Mouse (Mus musculus): Measurements from ENCODE around the gene Ppp1r12a.

Ppp1r12a gene

DNA sequence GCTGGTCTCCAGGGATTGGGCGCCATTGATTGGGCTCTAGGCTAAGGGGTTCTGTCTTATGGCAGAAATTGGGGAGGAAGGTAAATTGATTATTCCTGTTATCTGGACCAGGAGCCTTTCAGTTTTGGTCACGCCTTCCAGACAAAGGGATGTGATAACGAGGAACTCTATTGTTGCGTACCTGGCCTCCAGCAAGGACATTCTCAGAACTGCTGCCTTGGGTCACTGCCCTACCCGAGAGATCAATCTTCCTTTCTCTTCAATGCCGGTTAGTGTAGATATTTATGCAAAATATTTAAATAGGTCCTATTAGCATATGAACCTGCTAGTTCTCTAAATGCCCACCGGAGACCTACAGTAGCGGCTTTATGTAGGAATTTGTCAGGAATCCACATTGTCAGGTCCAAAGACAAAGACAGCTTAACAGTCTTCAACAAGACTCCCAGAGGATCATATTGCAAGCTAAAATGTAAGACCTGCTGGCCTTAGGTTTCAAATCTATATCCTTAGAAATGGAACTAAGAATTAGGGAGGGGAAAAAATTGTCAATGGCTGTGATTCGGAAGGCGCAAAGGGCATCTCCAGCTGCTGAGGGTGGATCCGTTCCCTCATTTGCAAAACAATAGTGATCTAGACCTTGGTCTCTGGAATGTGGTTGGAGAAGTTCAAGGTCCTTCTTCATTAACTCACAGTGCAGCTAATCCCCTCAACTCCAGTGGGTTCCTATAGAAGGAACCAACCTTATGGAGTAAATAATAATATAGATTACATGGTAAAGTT is 124.9 kb downstream of the Ppp1r12a start:
- DNase-seq (ENCODE audit: extremely low read depth, low read depth, low spot score): no peak

DNA sequence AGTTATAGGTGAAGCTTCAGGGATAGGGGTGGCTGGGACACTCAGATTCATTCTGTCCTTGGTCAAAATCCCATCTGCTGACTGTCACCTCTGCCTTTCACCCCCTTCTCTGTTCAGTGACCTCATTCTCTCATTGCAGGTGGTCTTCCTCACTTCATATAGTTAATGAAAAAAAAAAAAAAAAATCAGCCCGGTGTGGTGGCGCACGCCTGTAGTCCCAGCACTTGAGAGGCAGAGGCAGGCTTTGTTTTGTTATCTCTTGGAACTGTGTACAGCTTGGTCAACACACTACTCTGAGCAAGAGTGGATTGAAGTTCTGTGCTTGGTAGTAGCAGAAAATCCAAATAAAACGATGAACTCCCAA is 125.4 kb downstream of the Ppp1r12a start:
- no peak for DNase-seq (ENCODE audit: extremely low read depth, low read depth, low spot score)

DNA sequence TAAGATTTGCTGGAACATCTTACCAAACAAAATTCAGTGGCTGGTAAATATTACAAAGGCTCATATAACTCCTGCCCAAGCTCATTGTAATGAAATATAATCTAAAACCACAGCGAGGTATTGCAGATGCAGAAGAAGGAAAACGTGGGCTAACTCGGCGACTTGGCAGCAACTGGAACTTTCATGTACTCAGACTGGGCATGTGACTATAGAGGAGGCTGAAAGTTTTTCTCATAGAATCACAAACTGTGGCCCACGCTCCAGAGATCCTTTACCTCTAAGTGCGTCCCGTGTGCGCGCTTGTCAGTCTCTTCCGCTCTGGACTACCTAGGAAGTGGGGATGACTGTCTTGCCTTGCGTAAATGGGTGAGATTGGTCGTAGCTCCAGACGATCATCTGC is 128.1 kb downstream of the Ppp1r12a start:
- DNase-seq (ENCODE audit: extremely low read depth, low read depth, low spot score): no peak

DNA sequence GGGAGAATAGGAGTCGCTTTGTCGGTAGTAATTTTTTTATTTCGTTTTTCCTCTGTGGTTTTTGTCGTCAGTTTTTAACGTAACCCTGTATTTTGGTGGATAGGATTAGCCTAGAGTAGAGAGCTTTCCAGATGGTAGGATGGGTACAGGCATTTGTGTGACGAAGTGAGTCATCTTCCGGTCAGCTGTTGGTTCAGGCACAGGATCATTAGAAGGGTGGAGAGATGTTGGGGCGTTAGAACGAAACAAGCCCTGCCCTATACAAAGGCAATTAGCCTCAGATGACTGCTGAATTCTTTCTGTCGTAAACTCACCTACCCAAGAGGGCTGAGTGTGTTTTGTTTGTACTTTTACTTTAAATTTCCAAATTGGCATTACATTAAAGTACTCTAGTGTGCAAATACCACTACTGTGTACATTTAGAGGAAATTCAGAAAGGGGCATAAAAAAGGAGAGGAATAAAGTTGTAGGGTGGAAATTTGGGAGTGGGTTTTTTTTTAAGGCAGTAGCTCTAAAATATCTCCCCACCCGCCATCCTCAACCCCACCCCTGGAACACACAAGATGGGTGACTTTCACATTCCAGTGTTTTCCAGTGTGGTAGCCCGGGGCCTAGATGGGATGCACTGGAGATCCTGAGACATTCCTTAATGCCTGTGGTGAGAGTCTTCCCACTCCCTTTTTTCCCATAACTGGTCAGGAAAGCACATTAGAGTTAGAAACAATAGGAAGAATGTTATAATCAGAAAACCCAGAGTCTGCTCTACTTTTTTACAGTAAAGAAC is 129.9 kb downstream of the Ppp1r12a start:
- DNase-seq (ENCODE audit: extremely low read depth, low read depth, low spot score): no peak

DNA sequence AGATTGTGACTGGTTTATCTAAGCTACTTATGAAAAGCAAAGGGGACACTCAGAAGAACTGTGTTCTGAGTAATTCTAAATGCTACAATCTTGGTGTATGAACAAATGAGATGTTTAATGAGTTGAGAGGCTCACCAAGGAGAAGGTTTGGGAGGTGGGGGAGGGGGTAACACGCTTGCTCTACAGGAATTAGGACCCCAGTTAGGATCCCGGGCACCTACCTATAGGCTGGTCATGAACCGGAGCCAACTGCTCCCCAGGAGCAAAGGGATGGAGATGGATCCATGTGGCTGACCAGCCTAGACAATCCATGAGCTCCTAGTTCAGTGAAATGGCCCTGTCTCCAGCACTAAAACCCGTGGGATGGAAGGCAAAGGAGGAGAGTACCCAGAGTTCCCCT is 130.7 kb downstream of the Ppp1r12a start:
- no peak for DNase-seq (ENCODE audit: extremely low read depth, low read depth, low spot score)

DNA sequence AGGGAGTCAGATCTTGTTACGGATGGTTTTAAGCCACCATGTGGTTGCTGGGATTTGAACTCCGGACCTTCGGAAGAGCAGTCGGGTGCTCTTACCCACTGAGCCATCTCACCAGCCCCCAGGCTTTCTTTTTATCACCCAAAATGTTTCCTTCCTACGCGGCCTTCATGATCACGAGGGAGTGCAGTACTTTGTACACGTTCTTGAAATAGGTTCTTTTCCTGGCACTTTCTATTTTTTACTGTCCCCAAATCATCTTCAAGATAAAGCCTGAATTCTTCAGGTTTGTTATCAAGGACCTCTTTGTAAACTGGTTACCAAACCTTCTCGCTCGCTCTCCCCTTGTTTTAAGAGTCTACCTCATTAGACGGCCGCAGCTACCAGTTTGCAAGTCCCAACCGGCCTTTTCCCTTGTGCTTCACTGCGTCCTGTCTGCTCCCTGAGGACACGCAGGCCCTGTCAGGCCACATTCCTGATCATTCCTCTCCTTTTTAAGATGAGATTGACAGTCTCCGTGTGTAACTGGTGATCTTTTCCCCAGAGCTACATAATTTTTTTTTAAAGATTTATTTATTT is 131.7 kb downstream of the Ppp1r12a start:
- peak; percentile 67 for DNase-seq (ENCODE audit: extremely low read depth, low read depth, low spot score)

DNA sequence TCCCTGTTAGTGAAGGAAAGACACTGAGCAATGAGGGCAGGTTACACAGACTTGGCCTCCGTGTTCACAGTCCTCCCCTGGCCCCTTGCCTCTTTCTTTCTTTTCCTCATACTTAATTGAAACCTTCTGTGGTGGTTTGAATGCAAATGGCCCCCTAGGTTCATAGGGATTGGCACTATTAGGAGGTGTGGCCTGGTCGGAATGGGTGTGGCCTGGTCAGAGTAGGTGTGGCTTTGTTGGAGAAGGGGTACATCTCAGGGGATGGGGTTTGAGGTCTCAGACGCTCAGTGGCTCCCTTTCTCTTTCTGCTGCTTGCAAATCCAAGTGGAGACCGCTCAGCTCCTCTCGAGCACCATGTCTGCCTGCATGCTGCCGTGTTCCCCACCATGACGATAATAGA is 132.8 kb downstream of the Ppp1r12a start:
- no peak for DNase-seq (ENCODE audit: extremely low read depth, low read depth, low spot score)

DNA sequence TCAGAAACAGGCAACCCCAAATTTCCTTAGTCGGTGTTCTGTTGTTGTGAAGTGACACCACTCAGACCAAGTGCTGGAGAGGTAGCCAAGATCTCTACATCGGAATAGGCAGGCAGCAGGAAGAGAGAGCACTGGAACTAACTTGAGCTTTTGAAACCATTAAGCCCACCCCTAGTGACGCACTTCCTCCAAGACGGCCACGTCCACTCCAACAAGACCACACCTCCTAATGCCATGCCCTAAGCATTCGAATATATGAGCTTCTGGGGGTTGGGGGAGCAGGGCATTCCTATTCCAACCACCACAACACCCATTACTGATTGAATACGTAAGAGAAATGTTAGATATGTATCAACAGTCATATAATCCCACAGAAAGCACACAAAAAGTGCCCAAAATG is 134.5 kb downstream of the Ppp1r12a start:
- DNase-seq (ENCODE audit: extremely low read depth, low read depth, low spot score): no peak

DNA sequence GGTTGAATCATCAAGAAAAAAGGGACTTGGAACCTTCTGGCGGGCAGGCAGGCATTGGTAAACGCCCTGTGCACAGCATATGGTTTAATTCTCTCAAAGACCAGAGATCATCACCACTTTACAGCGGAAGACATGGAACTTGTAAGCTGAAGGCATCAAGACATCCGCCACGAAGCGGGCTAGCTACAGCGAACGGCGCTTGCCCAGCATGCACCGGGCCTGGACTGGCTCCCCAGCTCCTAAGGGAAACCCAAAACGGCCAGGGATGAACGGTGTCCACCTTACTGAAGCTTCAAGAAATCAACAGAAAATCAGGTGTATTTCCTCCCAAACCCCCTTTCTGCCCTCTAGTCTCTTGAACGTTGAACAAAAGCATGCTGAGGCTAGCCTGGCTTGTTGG is 136.3 kb downstream of the Ppp1r12a start:
- DNase-seq (ENCODE audit: extremely low read depth, low read depth, low spot score): no peak

DNA sequence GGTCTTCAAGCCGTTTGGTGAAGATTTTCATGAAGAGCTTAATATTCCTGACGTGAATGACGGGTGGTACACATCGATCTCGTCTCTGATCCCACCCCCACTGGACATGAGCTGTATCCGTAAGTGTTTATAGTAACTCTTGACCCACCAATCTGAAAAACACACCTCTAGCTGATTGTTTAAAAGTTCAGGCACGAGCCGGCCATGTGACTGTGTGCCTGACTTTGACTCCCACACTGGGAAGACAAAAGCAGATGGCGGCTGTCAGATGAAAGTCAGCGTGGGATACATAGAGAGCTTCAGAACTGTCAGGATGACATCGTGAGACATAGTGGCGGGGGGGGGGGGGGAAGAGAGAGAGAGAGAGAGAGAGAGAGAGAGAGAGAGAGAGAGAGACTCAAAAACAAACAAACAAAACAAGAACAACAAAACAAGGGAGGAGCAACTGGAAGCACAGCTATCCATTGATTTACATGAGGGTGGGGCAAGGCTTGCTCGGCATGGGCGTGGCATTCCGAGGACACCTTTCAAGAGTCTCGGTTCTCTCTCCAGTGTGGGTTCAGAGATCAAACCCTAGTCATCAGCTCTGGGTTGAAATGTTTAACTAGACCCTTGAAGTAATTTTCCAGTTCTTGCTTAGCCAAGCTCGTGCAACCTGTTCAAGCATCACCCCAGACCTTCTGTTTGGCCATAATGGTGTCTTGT is 137.0 kb downstream of the Ppp1r12a start:
- no peak for DNase-seq (ENCODE audit: extremely low read depth, low read depth, low spot score)

DNA sequence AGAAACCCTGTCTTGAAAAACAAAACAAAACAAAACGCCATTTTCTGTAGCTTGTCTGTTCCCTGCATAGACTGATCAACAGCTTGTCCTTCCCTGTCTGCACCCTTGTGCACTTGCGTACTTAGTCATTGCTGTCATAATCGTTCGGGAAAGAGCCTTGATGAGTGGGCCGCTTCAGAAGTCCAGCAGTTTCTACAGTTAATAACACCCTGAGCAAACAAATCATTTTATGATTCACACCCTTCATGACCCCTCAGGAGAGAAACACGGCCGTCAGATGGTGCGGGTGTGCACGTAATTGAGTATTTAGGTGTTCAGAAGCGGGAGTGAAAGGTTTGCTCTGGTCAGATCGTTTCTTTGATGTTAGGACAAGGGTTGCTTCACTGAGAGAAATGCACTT is 137.8 kb downstream of the Ppp1r12a start:
- DNase-seq (ENCODE audit: extremely low read depth, low read depth, low spot score): no peak

DNA sequence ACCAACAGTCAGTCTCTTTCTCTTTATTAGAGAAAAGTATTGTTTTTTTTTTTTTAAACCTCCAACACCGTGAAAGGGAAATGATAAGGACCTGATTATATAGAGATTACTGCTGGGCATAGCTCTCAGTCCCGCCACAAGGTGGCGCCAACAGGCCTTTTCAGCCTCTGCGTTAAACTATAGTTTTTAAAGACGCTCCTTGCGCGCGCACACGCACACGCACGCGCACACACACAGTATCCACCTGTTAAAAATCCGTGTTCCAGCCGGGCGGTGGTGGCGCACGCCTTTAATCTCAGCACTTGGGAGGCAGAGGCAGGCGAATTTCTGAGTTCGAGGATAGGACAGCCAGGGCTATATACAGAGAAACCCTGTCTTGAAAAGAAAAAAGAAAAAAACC is 138.8 kb downstream of the Ppp1r12a start:
- peak; percentile 11 for DNase-seq (ENCODE audit: extremely low read depth, low read depth, low spot score)

DNA sequence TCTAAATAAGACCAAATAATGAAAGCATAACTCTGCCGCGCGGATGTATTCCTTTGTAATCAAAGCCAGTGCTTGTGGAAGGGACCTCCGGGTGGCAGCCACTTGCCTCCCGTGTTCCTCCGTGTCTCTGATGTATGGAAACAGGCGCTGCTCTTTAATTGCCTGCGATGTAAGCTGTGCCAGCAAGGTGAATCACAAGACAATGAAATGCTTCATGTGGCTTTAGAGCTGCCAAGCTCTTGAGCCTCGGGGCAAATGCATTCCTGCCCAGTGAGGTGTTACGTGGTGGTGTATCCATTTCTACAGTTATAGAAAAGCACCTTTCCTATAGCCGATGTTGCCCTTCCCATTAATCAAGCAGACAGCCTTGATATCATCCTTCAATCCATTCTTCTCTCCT is 145.8 kb downstream of the Ppp1r12a start:
- DNase-seq (ENCODE audit: extremely low read depth, low read depth, low spot score): peak; percentile 88

DNA sequence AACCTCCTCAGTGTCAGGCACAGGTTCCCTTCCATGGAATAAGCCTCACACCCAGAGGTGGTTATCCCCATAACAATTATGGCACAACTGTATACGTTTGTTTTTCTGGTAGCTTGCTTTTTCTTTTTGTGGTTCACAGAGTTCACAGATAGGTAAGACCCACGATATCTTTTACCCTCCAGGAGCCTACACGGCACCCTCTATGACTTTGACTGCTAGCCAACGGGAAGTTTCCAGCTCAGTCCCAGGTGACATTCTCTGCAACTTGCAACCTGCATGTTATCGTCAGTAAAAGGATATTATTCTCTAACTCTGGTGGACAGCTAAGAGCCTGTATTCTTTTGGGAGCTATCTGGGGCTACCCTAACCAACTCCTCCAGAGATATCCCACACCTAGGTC is 148.2 kb downstream of the Ppp1r12a start:
- DNase-seq (ENCODE audit: extremely low read depth, low read depth, low spot score): no peak

DNA sequence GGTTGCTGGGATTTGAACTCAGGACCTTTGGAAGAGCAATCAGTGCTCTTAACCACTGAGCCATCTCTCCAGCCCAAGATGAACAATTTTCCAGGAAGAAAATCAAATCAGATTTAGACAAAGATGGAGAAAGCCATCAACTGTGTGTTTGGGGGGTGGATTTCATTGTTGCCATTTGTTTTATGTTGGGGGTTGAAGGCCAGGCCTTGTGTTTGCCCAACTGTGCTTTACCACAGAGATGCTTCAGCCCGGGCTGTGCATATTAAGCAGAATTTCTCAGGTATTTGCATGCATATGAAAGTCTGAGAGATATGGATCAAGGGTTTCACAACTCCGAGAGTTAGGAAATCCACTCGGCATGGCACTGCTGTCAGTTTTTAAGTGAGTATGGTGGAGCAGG is 149.4 kb downstream of the Ppp1r12a start:
- peak; percentile 40 for DNase-seq (ENCODE audit: extremely low read depth, low read depth, low spot score)

DNA sequence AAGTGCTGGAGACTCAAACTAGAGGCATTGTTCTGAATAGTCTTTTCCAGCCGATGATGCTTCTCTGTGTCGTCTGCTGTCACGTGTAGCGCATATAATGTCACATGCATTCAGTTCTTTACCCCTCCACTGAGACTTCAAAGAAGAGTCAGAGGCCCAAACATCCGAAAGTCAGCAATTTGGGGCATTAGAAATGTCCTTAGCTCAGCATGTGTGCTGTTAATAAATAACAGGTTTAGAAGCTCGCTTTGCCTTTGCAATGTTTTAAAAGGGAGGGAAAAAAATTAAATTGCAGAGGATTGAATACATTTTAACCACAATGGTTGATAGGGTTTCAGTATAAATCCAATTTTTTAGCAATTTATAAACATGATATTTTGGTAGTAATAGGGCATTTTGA is 151.9 kb downstream of the Ppp1r12a start:
- DNase-seq (ENCODE audit: extremely low read depth, low read depth, low spot score): no peak

DNA sequence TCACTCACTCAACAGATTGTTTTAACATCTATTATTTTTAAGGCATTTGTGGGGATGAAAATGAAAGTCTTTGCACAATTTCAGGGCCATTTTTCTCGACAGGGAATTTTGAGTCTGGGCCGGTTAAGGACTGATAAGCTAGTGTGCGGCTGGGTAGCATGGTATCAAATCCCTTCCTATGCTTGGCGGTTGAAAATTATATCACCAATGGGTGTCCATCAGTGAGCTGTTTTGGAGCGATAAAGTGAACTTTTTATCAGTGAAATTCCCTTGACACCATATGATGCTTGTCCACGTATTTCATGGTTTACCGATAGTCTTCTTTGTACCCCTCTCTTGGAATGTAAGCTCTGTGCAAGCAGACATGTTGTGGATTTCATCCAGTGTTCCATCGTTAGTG is 152.4 kb downstream of the Ppp1r12a start:
- DNase-seq (ENCODE audit: extremely low read depth, low read depth, low spot score): no peak

DNA sequence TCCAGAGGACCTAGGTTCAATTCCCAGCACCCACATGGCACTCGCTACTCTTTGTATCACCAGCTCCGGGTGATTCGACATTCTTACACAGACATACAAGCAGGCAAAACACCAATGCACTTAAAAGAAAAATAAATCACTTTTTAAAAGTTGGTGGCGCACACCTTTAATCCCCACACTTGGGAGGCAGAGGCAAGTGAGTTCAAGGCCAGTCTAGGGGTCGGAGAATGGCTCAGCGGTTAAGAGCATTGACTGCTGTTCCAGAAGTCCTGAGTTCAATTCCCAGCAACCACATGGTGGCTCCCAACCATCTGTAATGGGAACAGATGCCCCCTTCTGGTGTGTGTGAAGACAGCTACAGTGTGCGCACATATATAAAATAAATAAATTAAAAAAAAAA is 153.2 kb downstream of the Ppp1r12a start:
- DNase-seq (ENCODE audit: extremely low read depth, low read depth, low spot score): no peak

DNA sequence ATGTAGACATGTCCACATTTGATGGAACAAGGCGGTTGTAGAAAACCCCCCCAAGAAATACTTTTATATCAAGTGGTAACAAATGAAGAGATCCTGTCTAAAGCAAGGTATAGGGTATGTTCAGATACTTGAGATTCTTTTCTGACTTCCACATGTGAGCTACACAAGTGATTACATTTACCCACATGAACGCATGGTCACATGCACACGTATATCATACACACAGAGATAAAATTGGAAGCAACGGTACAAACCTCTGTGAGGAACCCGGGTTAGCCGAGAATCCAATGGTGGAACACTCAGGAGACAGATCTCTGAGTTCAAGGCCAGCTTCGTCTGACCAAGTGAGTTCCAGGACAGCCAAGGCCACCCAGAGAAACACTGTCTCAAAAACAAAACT is 166.4 kb downstream of the Ppp1r12a start:
- DNase-seq (ENCODE audit: extremely low read depth, low read depth, low spot score): no peak

DNA sequence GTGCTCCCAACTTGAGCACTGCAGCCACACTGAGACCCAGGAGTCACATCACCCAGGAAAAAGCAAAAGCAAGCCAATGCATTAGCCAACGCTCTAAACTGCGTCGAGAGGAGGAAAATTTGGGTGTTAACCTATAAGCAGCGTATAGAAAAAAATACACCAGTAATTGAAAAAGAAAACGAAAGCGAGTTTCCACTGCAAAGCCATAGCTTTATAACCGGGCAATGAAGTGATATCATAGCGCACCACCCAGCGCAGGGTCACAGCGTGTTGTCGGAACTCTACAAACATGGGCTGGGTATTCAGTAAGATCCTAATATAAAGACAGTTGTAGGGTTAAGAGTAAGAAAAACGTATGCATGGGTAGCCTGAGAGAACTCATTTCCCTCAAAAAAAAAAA is 167.0 kb downstream of the Ppp1r12a start:
- DNase-seq (ENCODE audit: extremely low read depth, low read depth, low spot score): no peak

DNA sequence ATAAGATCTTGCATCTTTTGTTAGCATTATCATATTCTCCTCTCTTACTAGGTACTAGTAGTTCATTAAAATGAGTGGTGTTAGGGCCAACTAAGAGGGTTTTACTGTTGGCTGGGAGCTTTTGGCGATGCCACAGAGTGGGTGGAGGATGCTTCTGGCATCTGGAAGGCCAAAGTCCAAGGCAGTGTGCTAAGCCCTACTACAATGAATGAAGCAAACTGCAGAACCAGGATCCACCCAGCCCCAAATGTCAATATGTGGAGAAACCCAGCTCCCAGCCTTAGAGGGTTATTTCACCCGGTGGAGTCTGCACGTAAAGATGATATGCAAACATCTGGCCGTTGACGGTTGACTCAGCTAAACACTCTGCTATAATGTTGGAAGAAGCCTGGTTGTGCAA is 167.8 kb downstream of the Ppp1r12a start:
- no peak for DNase-seq (ENCODE audit: extremely low read depth, low read depth, low spot score)

DNA sequence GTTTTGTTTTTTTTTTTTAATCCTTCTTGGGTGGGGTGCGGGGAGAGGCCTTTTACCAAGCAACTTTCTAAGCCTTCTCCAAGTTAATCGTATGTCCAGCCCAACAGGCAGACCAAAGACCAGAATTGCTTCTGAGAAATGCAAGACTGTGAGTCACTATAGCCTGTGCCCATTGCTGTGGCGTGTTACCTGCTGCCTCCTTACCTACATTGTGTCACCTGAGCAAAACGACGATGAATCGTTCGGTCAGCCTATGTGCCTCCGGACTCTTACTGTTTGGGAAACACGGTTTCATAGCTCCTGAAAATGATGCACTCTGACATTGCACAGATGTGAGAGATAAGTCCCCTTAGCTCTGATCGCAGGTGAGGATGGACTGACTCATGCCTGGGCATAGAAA is 169.0 kb downstream of the Ppp1r12a start:
- no peak for DNase-seq (ENCODE audit: extremely low read depth, low read depth, low spot score)

Data from fat pad, adult 2 months (tissue).